Mouse (Mus musculus) megakaryocyte progenitor cell, adult 5-6 weeks (primary cell): ENCODE data around the gene Wdr83os. TPM values are rescaled to one million over a fixed set of nuclear protein-coding genes. Genes with fewer than 3 reads are reported as not detected.
A peak's percentile ranks its signal among the peaks of the same experiment; 100 is the strongest.

Experiments used
- ATAC-seq: replicated peaks from 2 replicates; pipeline ENCODE4 v1.8.0; 2016; ENCODE audit warnings: mild to moderate bottlenecking, moderate TSS enrichment, inconsistent platforms; ENCODE audit not compliant: poor library complexity
- total RNA-seq, 2 experiments: library from RNA; stranded (forward) in 1 of 2; stranded (reverse) in 1 of 2; fragments of 157-497, 149-512 nt in 1 of 2; fragments of 200-1000 nt in 1 of 2; gene quantifications; 2 replicates each; pipeline versions ENCODE4 v1.2.3 to v1.2.4; 2015 to 2017

Wdr83os gene
- total RNA-seq (2015): 159 and 193 TPM in 2 replicates
- 40.3 and 41.4 TPM in 2 replicates for total RNA-seq (2017)

- ATAC-seq: peak; percentile 17; the same call in 1 of the 2 replicates
These were observed at the start of gene Wdr83os for GRCm38 (mm10) chr8:85080532-85081215. Gene Wdr83os (plus strand): TSS chr8:85080740.

DNA sequence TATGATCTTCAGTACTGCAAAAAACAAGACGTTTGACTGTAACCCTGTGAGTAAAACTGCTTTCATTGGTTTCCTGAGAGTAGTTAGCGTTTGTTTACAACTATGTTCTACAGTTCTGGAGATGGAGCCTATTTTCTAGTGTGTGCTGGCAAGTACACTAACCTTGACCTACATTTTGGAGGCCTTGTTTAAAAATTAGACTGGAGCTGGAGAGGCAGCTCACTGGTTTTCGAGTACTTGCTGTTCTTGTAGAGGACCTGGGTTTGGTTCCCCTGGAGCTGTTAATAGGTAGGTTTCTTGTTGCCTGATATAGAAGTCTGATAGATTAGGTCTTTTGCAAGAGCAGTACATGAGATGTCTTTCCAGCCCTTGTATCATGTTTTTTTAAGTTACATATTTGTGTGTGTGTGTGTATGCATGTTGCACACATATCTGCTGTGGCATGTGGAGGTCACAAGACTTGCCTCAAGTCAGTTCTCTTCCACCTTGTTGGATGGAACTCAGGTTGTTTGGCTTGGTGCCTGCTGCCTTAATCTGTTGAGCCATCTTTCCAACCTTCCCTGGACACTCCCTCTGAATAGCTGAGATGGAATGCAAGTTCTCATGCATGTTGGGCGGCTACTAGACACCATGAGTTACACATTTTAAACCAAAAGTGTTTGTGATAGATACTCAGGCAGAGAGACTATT lies 47.8 kb upstream of the Wdr83os start:
- no peak for ATAC-seq

GRCm38 (mm10) chr8:85033867-85034266 lies 46.7 kb upstream of the Wdr83os start:
- ATAC-seq: no peak

DNA sequence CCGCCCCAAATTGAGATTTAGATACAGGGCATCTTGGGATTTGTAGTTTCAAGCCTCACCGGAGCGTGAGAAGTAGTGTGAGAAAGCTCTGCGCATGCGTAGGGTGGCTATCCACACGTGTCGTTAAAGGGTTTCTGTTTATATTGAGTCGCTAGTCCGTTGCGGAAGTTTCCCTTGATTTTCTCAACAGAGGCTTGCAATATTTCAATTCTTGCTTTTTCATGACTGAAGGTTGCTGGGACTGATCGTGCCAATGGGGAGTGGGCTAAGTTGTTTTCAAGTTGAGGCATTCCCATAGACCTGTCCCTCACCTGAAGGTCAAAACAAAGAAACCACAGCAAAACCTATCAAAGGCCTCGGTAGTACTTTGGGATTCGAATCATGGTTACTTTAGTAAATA lies 45.8 kb upstream of the Wdr83os start:
- ATAC-seq: peak; percentile 26

DNA sequence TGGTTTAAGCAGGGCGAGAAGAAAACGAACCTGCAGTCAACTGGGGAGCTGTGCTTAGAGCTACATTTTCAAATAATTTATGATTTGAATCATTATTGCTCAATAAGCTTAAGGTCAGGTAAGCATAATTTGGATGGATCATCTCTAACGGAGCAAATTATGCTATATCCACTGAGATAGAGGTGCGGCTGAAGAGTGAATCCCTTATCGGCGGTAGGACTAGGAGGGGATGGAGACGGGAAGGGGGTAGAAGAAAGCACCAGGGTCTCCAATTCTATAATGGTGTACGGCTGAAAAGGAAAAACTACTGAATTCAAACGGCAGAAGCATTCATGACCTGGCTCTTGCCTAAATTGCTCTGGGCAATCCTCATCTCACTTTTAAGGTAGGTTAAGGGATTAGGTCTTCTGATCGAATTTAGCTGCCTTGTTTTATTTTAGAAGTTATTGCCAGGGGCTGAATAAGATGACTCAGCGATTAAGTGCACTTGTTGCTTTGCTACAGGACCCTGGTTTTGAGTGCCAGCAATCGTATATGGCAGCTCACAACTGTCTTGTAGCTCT lies 45.3 kb upstream of the Wdr83os start:
- no peak for ATAC-seq

DNA sequence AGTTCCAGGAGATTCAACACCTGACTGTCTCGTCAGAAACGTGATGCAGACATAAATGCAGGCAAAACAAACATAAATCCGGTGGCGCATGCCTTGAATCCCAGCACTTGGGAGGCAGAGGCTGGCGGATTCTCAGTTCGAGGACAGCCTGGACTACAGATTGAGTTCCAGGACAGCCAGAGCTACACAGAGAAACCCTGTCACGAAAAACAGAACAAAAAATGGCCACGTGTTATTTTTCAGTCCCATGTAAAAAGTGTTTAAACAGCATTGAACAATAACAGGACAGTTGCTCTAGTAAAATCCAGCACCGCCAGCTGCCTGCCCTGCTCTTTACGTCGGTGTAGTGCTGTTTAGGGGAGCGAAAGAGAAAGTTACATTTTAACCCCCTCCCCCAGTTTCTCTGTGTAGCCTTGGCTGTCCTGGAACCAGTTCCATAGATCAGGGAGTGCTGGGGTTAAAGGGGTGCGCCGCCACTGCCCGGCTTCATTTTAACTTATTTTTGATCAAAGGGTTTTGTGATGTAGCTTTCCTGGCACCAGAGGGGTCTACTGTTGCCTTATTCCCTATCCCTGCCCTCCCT lies 44.7 kb upstream of the Wdr83os start:
- no peak for ATAC-seq

GRCm38 (mm10) chr8:85036381-85036717 lies 44.2 kb upstream of the Wdr83os start:
- peak; percentile 15; the same call in 1 of the 2 replicates for ATAC-seq

DNA sequence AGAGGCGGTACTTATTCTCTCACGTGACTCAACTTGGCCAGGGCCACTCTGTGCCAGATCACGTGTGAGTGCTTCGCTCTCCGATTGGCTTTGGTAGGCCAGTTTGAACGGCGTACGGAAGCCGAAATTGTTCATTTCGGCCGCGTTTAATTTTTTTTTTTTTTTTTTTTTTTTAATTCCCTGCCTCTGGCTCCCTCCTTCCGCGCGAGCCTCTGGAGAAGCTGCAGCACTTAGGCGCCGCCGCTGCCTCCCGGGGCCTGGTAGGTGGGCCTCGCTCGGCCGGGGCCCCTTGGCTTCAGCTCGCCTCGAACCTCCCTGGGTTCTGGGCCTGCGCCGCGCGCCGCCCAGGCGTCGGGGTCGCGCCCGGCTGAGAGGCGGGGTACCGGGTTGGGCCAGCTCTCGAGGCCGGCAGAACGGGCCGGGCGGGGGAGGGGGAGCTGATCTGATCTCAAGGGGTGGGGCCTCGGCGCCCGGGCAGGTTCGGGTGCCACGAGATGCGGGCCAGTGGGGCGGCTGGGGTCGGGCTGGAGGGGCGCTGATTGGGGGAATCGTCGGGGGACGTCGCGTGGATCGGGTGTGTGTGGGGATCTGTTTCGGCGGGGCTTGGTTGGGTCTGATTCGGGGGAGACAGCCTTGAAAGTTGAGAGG lies 43.7 kb upstream of the Wdr83os start, which contains the start of gene Tnpo2:
Gene Tnpo2 (plus strand): TSS at position 198 of the 648 bp plus-strand sequence.
- ATAC-seq: peak; percentile 74

DNA sequence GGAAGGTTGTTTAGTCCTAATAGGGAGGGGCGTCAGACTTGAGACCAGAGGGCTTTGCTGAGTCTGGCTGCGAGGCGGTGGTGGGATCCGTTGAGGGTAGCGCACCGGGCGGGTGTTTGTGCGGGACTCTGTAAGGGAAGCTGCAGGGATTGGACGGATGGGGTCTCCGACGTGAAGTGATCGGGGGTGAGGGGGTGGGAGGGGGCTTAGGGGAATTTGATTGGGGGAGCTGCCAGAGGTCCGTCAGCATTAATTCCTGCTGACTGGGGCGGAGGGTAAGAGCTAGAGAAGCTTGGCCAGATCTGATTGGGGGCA lies 43.2 kb upstream of the Wdr83os start:
- peak; percentile 15 for ATAC-seq

GRCm38 (mm10) chr8:85037681-85038531 lies 42.6 kb upstream of the Wdr83os start:
- peak; percentile 21; the same call in 1 of the 2 replicates for ATAC-seq

- ATAC-seq: no peak
These were observed 36.9 kb upstream of the Wdr83os start for GRCm38 (mm10) chr8:85043619-85044018.

DNA sequence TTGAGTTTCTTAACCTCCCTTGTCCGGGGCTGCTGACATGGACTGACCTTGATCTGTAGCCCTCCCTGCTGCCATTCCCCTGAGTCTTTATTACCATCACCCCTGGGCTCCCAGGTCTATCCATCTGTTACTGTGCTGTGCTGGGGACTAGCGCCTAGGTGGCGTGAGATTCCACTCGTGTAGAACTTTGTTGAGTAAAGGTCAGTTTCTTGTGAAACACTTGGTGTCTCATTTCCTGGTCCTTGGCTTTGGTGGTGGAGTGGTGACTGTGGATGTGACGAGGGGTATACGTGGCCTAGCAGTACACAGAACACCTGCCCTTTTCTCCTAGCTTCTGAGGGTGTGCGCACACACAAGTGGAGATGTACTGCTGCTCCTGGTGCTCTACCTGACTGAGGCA lies 23.2 kb upstream of the Wdr83os start:
- ATAC-seq: no peak

- peak; percentile 94 for ATAC-seq
These were observed 20.5 kb upstream of the Wdr83os start, which contains the start of gene Fbxw9 for GRCm38 (mm10) chr8:85059879-85060616. Gene Fbxw9 (plus strand): TSS chr8:85060055.

GRCm38 (mm10) chr8:85062603-85063002 lies 17.9 kb upstream of the Wdr83os start:
- no peak for ATAC-seq

DNA sequence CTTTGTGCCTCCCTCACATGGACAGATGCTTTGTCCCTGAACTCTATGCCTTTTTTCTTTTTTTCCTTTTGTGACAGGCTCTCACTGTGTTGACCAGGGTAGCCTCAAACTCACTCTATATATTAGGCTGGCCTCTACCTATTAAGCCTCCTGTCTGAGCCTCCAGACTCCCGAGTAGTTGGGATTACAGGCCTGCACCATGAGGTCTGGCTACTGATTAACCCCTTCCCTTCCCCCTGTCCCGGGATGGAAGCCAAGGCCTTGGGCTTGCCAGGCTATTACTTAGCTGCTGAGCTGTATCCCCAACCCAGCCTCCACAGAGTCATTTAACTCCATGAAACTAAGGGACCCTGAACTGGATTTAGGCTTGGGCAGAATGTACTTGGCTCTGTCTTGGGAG lies 15.3 kb upstream of the Wdr83os start:
- ATAC-seq: no peak

DNA sequence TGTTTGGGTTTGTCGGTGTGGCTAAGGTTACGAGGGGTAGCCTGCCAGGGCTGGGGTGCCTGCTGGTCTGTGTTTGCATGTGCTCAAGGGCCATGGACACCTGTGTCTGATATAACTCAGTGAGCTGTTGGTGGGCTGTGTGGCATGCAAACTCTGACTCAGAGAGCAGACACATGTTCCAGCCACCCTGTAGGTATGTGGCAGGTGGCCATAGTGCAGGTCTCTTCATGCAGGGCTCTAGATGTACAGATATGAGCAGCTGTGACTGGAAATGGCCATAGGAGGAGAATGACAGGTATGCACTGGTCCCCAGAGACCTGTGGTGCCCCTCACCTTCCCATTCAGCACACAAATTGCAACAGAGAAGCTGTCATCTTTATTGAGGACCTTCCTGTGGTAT lies 13.4 kb upstream of the Wdr83os start:
- no peak for ATAC-seq

GRCm38 (mm10) chr8:85067982-85068381 lies 12.6 kb upstream of the Wdr83os start, which contains the start of gene Gm5741:
Gene Gm5741 (minus strand): TSS chr8:85067982.
- ATAC-seq: no peak

DNA sequence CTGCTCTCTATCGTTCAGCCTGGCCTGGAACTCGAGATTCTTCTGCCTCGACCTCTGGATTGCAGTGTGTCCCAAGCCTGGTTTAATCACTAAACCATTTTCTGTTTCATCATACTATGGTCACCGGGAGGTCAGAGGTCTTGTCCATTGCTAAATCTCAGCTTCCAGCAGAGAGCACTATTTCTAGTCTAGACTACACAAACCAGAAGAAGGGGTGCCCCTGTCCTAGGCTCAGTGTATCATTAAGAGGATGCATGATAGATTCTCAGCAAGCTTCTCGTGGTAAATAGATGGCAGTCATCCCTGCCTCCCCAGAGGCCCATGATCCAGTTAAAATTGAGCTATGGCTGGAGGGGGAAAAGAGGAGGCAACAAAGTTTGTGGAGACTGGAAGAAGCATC lies 9.5 kb upstream of the Wdr83os start:
- ATAC-seq: 0 out of 2 replicates have a peak, but pooled peaks have one; percentile 2

GRCm38 (mm10) chr8:85071514-85072281 lies 8.8 kb upstream of the Wdr83os start, which contains the start of gene Dhps:
Gene Dhps (plus strand): TSS chr8:85071757.
- peak; percentile 89 for ATAC-seq
